Mouse (Mus musculus): ENCODE data around the gene Med13l. TPM values are rescaled to one million over a fixed set of nuclear protein-coding genes. Genes with fewer than 3 reads are reported as not detected.
A peak's percentile ranks its signal among the peaks of the same experiment; 100 is the strongest.

Med13l gene
- total and polyA plus RNA-seq, 2 experiments: 4.2 to 5.0 TPM

DNA sequence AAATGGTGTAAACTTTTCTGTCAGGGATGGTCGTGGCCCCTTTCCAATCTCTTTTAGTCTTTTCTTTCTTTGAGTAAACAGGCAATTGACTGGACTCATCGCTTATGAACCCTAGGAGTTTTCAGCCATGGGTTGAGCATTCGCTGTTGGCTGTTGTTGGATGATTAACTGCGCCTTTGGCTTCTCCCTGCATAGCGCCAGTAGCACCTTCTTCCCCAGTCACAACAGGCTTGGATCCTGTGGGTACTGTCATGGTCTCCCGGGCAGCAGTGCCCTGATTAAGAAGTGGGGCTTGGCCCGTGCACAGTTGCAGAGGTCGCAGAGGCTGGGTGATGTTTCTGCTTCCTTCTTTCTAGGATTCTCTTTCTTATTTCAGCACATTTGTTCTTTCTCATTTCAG, 124.7 kb downstream of the Med13l start:
- DNase-seq (ENCODE audit: extremely low read depth, low read depth, low spot score): no peak
- no peaks in the 10 kb centered on the region for H3K36me3 ChIP-seq (ENCODE audit: control insufficient read depth, insufficient read depth, low read length)
- H3K27me3 ChIP-seq (ENCODE audit: control insufficient read depth, insufficient read depth, low read length): no peaks in the 10 kb centered on the region
- H3K9ac ChIP-seq (ENCODE audit: low read depth, low read length): no peak overlapping the region
- peaks cover 14% of the 10 kb centered on the region for H3K4me1 ChIP-seq (ENCODE audit: control insufficient read depth, insufficient read depth, low read length)
- TF ChIP-seq POLR2A (IDR thresholded peaks at IDR 0.05; ENCODE audit: extremely low read depth, insufficient read depth, low read length) (no peak), CTCF (IDR thresholded peaks at IDR 0.05; ENCODE audit: low read depth, low read length) (no peak)
- no peak overlapping the region for H3K4me3 ChIP-seq (ENCODE audit: insufficient read depth, low read depth, low read length)
- WGBS: 70% methylated on average over 8 of the region's 8 CpGs
- H3K27ac ChIP-seq (replicated peaks; ENCODE audit: insufficient read depth, low read depth, low read length): no peak overlapping the region
- H3K79me2 ChIP-seq (ENCODE audit: control insufficient read depth, insufficient read depth, low read length): peaks cover 13% of the 10 kb centered on the region; the same call in 1 of the 2 replicates

DNA sequence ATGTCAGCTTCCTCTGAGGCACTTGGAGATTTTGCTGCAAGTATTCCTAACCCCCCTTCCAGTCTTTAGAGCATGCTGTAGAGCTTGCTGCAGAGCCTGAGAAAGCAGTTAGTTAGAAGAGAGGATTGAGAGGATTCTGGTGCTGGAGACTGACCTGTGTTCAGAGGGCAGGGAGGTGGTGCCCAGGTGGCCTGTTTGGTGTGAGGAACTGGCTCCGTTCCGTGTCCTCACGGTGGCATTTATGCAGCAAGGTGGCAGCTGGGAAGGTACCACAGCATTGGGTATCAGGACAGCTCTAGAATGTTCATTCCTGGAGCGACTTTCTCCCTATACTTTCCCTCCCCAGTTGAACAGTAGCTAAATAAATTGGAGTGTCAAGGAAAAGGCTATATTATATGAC, 125.5 kb downstream of the Med13l start:
- no peaks in the 10 kb centered on the region for H3K36me3 ChIP-seq (ENCODE audit: control insufficient read depth, insufficient read depth, low read length)
- H3K4me1 ChIP-seq (ENCODE audit: control insufficient read depth, insufficient read depth, low read length): peaks cover 16% of the 10 kb centered on the region
- no peak overlapping the region for H3K4me3 ChIP-seq (ENCODE audit: insufficient read depth, low read depth, low read length)
- peaks cover 13% of the 10 kb centered on the region; the same call in 1 of the 2 replicates for H3K79me2 ChIP-seq (ENCODE audit: control insufficient read depth, insufficient read depth, low read length)
- no peak overlapping the region for H3K9ac ChIP-seq (ENCODE audit: low read depth, low read length)
- TF ChIP-seq POLR2A (IDR thresholded peaks at IDR 0.05; ENCODE audit: extremely low read depth, insufficient read depth, low read length): no peak
- no peak for TF ChIP-seq CTCF (IDR thresholded peaks at IDR 0.05; ENCODE audit: low read depth, low read length)
- DNase-seq (ENCODE audit: extremely low read depth, low read depth, low spot score): peak; percentile 66
- WGBS: 39% methylated on average over 4 of the region's 4 CpGs
- H3K27ac ChIP-seq (replicated peaks; ENCODE audit: insufficient read depth, low read depth, low read length): no peak overlapping the region
- no peaks in the 10 kb centered on the region for H3K27me3 ChIP-seq (ENCODE audit: control insufficient read depth, insufficient read depth, low read length)

DNA sequence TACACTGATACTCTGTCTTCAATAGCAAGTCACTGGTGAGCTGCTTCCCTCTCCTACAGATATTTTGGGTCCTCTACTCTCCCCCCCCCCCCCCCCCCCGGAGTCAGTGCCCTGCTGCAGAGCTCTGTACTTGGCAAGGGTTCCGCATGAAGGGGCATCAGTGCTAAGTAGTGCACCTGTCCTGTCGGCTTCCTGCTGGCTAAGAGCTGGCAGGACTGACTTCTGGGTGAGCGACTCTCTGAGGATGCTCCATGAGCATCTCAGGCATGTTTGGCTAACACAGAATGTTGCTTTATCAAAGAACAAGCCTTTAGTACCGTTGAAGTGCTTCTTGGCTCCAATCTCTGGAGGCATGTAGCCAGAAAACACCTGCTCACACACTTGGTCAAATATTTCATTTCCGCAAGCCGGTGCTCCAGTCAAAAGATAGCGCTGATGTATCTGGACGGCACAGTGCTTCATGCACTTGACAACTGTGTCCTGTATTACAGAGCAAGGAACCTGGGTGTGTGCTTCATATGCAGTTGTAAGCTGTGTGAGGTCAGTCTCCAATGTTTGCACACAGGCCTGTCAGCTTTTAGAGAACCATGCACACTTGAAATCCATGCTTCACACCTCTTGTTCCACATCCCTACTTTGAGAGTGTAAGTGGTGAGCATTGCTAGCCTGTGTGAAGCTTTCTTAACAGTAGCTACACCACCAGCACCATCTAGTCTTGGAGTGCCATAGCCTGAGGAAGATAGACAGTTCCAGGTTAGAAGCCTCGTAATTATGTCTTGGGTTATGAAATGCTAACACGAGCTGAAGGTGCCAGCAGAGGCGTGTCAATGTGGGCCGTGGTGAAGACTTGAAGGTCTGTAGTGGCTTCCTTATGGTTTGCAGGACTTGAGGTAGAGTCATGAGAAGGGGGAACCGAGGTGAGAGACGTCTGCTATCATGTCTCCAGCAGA, 128.7 kb downstream of the Med13l start:
- Histone ChIP-seq H3K9ac (ENCODE audit: low read depth, low read length) (no peak overlapping the region), H3K4me3 (ENCODE audit: insufficient read depth, low read depth, low read length) (no peak overlapping the region), H3K4me1 (ENCODE audit: control insufficient read depth, insufficient read depth, low read length) (peaks cover 38% of the 10 kb centered on the region), H3K27me3 (ENCODE audit: control insufficient read depth, insufficient read depth, low read length) (no peaks in the 10 kb centered on the region), H3K79me2 (ENCODE audit: control insufficient read depth, insufficient read depth, low read length) (peaks cover 14% of the 10 kb centered on the region; the same call in 1 of the 2 replicates), H3K36me3 (ENCODE audit: control insufficient read depth, insufficient read depth, low read length) (no peaks in the 10 kb centered on the region), H3K27ac (replicated peaks; ENCODE audit: insufficient read depth, low read depth, low read length) (no peak overlapping the region)
- peak; percentile 63 for DNase-seq (ENCODE audit: extremely low read depth, low read depth, low spot score)
- WGBS: 58% methylated on average over 15 of the region's 15 CpGs
- TF ChIP-seq POLR2A (IDR thresholded peaks at IDR 0.05; ENCODE audit: extremely low read depth, insufficient read depth, low read length) (no peak), CTCF (IDR thresholded peaks at IDR 0.05; ENCODE audit: low read depth, low read length) (no peak)

DNA sequence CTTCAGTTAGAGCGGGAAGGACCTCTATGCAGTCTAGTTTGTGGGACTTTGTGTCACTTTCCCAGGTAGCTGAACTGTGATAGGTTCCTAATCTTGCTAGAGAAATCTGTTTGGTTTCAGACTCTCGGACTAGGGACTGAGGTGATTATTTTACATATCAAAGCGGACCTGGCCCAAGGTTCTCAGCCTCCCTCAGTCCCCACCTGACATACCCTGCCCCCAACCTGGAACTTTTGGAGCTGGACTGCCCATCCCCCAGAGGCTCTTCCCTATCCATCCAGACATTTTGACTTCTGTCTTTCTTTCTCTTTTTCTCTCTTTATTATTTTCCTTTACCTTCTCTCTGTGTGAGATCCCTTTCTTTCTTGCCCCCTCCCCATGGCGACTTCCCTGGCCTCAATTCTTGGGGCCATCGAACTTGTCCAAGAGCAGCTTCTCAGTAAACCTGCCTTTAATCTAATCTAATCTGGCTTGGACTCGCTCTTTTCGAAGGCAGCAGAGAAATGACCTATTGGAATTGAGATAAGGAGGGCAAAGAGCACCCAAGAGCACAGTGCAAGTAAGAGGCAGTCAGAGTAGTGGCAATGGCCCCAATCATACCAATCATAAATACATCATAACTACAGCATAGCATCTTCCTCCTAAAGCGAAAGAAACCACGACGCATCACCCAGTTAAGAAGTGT, 130.7 kb downstream of the Med13l start:
- H3K27ac ChIP-seq (replicated peaks; ENCODE audit: insufficient read depth, low read depth, low read length): no peak overlapping the region
- H3K4me3 ChIP-seq (ENCODE audit: insufficient read depth, low read depth, low read length): no peak overlapping the region
- peaks cover 14% of the 10 kb centered on the region; the same call in 1 of the 2 replicates for H3K79me2 ChIP-seq (ENCODE audit: control insufficient read depth, insufficient read depth, low read length)
- H3K36me3 ChIP-seq (ENCODE audit: control insufficient read depth, insufficient read depth, low read length): no peaks in the 10 kb centered on the region
- H3K9ac ChIP-seq (ENCODE audit: low read depth, low read length): no peak overlapping the region
- H3K4me1 ChIP-seq (ENCODE audit: control insufficient read depth, insufficient read depth, low read length): peaks cover 38% of the 10 kb centered on the region
- TF ChIP-seq CTCF (IDR thresholded peaks at IDR 0.05; ENCODE audit: low read depth, low read length): no peak
- no peak for TF ChIP-seq POLR2A (IDR thresholded peaks at IDR 0.05; ENCODE audit: extremely low read depth, insufficient read depth, low read length)
- no peaks in the 10 kb centered on the region for H3K27me3 ChIP-seq (ENCODE audit: control insufficient read depth, insufficient read depth, low read length)
- DNase-seq (ENCODE audit: extremely low read depth, low read depth, low spot score): peak; percentile 84
- WGBS: 60% methylated on average over 10 of the region's 10 CpGs

DNA sequence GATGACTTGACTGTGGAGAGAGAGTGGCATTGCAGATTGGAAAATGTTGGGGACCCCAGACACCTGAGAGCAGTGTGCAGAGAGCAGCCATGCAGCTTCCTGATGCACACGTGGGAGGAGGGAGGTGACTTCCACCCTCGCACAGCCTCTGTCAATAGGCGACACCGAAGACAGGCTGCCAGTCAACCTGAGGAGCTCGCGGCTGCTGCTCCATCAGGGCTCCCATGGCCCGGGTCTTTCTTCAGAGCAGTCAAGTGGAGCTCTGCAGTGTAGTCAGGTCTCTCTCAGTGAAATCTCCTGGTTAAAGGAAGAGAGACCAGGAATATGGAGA, 131.2 kb downstream of the Med13l start:
- H3K4me1 ChIP-seq (ENCODE audit: control insufficient read depth, insufficient read depth, low read length): peaks cover 38% of the 10 kb centered on the region
- no peak for DNase-seq (ENCODE audit: extremely low read depth, low read depth, low spot score)
- H3K27ac ChIP-seq (replicated peaks; ENCODE audit: insufficient read depth, low read depth, low read length): no peak overlapping the region

More for the DNA sequence above, 131.2 kb downstream of the Med13l start:
- no peak overlapping the region for H3K4me3 ChIP-seq (ENCODE audit: insufficient read depth, low read depth, low read length)
- H3K36me3 ChIP-seq (ENCODE audit: control insufficient read depth, insufficient read depth, low read length): no peaks in the 10 kb centered on the region
- 25% methylated on average over 7 of the region's 7 CpGs for WGBS
- no peak for TF ChIP-seq CTCF (IDR thresholded peaks at IDR 0.05; ENCODE audit: low read depth, low read length)
- TF ChIP-seq POLR2A (IDR thresholded peaks at IDR 0.05; ENCODE audit: extremely low read depth, insufficient read depth, low read length): no peak
- H3K79me2 ChIP-seq (ENCODE audit: control insufficient read depth, insufficient read depth, low read length): peaks cover 18% of the 10 kb centered on the region; the same call in 1 of the 2 replicates
- no peaks in the 10 kb centered on the region for H3K27me3 ChIP-seq (ENCODE audit: control insufficient read depth, insufficient read depth, low read length)
- no peak overlapping the region for H3K9ac ChIP-seq (ENCODE audit: low read depth, low read length)

Measured in liver, adult 2 months (tissue).